Mouse (Mus musculus) kidney, postnatal 14 days (tissue): ENCODE measurements around the gene Kcnj6.

Experiments used
- DNase-seq: peaks from one replicate; pipeline ENCODE4 v3.0.0; 2022; ENCODE audit warnings: mixed read lengths

The Kcnj6 gene

GRCm38 (mm10) chr16:94931343-94932301 lies 65.9 kb downstream of the Kcnj6 start:
- no peak for DNase-seq

DNA sequence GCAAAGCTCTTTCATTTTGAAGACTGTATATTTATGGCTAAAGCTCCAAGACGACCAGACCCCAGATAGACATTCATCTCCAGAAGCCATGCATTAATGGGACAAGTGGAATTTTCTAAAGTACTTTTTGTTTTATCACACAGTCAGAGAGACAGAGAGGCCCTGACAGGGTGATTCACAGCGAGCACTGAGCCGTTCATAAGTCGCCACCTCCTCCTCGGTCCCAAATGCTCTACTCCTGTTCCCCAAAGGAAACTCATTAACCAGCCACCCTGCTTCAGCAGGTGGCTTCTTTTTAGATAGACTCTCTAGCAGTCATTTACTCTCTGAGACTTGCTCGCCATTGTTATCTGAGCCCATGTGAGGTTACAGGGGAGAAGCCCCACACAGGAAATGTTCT lies 72.1 kb downstream of the Kcnj6 start:
- no peak for DNase-seq

GRCm38 (mm10) chr16:94919177-94919576 lies 78.3 kb downstream of the Kcnj6 start:
- no peak for DNase-seq

GRCm38 (mm10) chr16:94906026-94906425 lies 91.5 kb downstream of the Kcnj6 start:
- DNase-seq, result no peak

DNA sequence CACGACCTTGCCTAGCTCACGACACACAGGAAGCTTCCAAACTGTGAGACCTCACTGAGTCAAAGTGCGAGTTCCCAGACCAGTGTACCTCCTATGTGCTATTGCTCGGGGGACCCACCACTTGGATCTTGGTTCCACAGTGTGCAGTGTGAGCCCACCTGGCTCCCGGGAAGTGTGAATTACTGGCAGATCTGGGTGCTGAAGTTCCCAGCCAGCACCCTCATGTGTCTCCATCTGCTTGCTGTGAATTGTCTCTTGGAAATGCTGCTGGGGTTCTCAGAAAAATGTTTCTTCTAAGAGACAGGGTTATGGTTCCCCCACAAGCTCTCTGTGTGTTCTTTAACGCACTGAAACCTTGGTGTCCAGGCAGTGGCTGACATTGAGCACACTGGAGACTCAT lies 98.7 kb downstream of the Kcnj6 start:
- no peak for DNase-seq

- DNase-seq, result no peak
Observed at GRCm38 (mm10) chr16:94892162-94892650, 105.3 kb downstream of the Kcnj6 start.

- DNase-seq, result no peak
Observed at GRCm38 (mm10) chr16:94890581-94890980, 106.9 kb downstream of the Kcnj6 start.

DNA sequence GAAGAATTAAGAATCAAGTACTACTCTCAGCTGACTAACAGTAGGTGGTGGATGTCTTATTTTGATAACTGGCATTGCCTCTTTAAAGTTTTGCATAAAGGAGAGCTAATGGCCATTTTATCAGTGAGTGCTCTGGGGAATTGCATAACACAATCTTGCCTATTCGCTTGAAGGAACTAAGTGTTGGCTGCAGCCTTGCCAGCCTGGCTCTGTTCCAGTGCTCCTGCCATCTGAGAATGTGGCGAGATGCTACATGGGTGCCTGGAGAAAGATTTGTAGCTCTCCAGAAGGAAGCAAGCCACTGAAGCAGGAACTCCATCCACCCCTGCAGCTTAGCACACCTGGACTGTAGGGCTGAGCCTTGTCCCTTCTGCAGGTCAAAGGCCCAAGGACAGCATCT lies 107.4 kb downstream of the Kcnj6 start:
- DNase-seq, result peak; percentile 34

- no peak for DNase-seq
Observed at GRCm38 (mm10) chr16:94888554-94888953, 108.9 kb downstream of the Kcnj6 start.

DNA sequence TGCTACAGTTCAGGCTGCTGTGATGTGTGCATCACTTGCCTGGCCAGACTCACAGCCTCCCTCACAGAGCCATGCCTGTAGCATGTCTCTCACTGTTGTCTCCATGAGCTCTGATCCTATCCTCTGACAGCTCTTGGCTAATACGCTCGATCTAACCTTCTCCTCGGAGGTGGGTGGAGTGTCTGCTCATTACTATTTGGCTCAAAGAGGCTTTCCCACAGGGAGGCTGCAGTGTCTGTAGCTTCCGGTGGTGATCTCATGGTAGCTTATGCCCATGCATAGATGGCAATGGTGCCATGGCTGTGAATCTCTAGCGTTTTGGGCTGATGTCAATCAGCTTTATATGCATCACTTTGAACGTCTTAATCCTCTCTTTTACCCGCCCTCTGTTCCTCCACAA lies 111.1 kb downstream of the Kcnj6 start:
- DNase-seq, result no peak

DNA sequence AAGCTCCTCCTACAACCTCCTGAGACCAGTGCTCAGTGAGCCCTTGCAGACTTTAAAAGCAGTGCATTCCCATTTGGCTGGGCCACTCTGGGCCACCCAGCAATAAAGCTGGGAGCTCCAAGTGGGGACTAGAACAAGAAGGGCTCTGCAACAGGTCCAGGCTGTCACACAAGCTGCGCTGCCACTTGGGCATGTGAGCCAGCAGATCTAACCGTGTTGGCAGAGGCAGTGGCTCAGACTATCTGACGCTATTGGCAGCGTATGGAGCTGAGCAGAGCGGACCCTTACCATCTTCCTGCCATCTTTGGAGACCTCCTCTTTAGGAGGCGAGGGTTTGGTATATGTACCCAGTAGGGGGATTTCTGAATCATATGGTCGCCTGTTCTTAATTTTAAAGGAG lies 112.4 kb downstream of the Kcnj6 start:
- no peak for DNase-seq

GRCm38 (mm10) chr16:94883909-94884308 lies 113.6 kb downstream of the Kcnj6 start:
- no peak for DNase-seq

- DNase-seq, result no peak
Observed at GRCm38 (mm10) chr16:94883196-94883595, 114.3 kb downstream of the Kcnj6 start.

DNA sequence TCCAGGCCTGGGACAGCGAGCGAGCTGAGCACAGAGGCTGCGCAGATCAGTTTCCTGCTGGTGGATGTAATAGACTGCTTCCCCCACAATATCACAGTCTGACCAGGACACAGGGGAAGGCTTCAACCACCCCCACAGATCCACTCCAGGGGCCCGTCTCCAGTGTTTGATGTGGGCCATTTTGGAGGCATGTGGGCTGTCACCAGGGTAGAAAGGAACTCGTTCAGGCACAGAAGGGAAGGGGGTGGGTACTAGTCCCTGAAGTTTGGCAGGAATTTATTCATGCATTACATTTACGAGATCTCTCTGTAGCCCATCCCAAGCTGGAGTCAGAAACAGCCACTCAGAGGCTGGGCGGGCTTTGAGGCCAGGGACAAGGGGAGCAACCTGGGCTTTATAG lies 115.4 kb downstream of the Kcnj6 start:
- no peak for DNase-seq

DNA sequence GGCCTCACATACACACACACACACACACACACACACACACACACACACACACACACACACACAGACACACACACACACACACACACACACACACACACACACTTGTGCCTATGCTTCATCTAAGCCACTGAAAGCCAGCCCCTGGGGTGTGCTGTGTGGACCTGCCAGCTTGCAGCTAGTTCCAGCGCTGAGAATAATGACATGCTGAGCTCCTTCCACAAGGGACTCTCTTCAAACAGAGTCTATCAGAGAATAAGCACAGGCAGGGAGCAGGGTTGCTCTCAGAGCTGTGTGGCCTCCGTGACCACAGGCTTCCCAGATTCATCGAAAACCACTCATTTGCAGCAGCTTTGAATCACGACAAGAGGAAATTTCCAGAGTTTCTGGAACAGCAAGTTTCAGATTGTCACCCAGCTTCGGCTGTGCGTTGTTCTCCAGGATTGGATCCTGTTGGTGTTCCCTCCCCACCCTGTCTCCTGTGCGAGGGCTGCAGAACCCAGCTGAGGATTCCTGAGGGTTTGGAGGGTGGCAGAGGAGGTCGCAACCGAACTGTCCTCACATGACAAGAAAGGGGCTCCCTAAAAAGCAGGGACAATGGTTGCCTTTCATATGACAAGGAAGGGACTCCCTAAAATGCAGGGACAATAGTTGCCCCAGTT lies 124.8 kb downstream of the Kcnj6 start:
- no peak for DNase-seq

DNA sequence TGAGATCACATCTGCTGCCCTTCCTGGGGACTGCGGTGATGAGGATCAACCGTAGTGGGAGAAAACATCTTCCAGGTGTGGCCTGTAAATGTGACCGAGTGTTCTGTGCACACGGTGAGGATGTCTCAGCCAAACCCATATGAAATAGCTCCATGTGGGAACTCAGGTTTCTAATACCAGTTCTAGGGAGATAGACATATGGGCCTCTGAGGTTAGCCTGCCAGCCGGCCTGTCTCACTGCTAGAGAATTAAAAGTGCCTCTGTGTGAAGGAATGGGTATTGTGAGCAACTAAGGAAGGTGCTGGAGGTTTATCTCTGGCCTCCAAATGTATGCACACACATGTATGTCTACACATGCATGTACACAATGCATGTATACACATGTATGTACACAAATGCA lies 129.1 kb downstream of the Kcnj6 start:
- DNase-seq, result no peak

DNA sequence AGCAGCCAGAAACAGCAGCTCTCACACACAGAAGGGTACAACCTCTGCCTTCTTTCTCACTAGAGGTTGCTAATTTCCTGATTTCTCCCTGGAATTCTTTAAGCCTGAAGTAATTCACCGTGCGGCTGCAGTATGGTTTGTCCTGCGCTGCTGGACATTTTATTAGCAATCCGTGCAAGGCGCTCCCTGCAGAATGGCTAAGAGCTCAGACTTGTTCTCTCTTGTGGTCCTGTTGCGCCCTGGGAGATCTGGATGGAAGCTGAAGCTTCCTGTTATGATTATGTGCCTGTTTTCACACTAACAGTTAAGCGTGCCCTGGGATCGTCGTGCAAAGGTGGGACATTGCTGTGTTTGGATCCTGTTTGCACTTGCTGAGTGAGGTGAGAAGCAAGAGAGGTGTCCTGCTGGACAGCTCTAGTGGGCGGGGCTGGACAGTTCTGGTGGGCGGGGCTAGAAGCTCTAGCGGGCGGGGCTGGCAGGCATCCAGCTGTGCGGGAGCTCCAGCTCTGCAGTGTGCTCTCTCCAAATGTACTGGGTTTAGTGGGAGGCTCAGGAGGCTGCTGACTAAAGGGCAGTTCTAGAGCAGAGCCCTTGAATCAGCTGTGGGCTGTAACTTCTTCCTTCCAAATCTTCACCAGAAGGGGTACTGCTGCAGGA lies 131.1 kb downstream of the Kcnj6 start:
- peak; percentile 27 for DNase-seq

DNA sequence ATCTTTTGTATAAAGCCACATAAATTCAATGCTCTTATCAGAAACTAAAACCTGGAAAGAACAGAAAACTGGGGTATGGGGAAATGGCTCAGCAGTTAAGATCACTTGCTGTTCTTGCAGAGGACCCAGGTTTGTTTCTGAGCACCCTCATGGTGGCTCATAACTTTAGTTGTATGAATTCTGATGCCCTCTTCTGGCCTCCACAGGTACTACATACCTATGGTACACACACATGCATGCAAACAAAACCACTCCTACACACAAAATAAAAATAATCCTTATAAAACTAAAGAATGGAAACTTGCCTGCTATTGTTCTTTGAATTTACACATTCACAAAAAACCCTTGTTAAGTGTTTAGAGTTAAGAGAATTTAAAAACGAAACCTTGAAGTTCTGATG lies 131.7 kb downstream of the Kcnj6 start:
- no peak for DNase-seq

- DNase-seq, result no peak
Observed at GRCm38 (mm10) chr16:94865101-94865500, 132.4 kb downstream of the Kcnj6 start.

- DNase-seq, result no peak
Observed at GRCm38 (mm10) chr16:94863475-94863874, 134.0 kb downstream of the Kcnj6 start.

DNA sequence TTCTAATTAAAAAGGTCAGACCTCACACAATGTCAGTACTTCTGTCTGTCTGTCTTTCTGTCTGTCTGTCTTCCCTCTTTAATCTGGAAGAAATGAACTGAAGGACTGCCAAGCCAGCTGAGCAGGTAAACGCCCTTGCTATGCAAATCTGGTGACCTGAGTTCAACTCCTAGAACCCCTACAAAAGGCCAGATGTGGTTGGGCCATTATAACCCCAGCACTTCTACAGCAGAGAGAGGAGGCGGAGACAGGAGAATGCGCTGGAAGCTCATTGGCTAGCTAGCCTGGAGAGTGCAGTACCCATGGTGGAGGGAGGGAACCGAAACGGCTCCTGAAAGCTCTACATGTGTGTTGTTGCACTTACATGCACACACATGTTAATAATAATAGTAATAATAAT lies 141.5 kb downstream of the Kcnj6 start:
- no peak for DNase-seq

GRCm38 (mm10) chr16:94852407-94853160 lies 144.9 kb downstream of the Kcnj6 start:
- DNase-seq, result peak; percentile 19

DNA sequence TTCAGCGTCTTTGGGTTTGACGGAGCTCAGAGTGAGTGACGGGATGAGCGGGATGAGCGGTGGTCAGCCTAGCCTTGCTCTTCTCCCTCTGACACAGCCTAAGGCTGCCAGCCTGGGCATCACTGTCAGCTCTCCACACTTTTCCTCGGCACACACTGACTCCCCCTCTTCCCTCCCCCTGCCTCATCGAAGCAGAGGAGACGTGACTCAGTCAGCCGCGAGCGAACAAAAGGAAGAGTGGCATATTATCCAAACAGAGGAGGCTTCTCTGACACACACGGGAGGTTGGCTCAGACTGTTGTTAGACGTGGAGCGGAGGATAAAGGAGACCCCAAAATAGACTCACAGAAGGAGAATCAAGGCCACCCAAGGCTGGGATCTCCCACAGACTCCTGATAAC lies 147.1 kb downstream of the Kcnj6 start:
- DNase-seq, result no peak
